Mouse (Mus musculus): ENCODE results near the gene Gm10310. TPM values are rescaled to one million over a fixed set of nuclear protein-coding genes. Genes with fewer than 3 reads are reported as not detected.
"Not testable (repeated sequence)": the region's sequence is repeated elsewhere in the genome, so short reads cannot be mapped to it uniquely, and the experiment has no call there.

The Gm10310 gene
- polyA plus RNA-seq (2012; rRNA removed): not detected in 2 replicates

- not testable (repeated sequence) for H3K27ac ChIP-seq (ENCODE audit: insufficient read depth, low read depth, low read length); H3K27me3 ChIP-seq (replicated peaks; ENCODE audit: control insufficient read depth, insufficient read depth, low read length); H3K4me3 ChIP-seq (ENCODE audit: insufficient read depth, low read depth, low read length); H3K4me1 ChIP-seq (ENCODE audit: control insufficient read depth, insufficient read depth, low read length); DNase-seq; H3K36me3 ChIP-seq (ENCODE audit: control insufficient read depth, insufficient read depth, low read length)
- no CpG with 5 or more reads among the region's 1 CpGs for WGBS
Measured at GRCm38 (mm10) chr10:129984962-129985361, at the start of gene Gm10310. Gene Gm10310 (minus strand): TSS chr10:129985062.

- no peak within 1 kb of the TSS for H3K27ac ChIP-seq (ENCODE audit: insufficient read depth, low read depth, low read length)
Measured at GRCm38 (mm10) chr10:130030048-130030447, 45.2 kb upstream of the Gm10310 start, which contains the start of gene Olfr821. Gene Olfr821 (plus strand): TSS chr10:130030348.

GRCm38 (mm10) chr10:130012321-130012720, 27.5 kb upstream of the Gm10310 start, which contains the start of gene Olfr820:
Gene Olfr820 (plus strand): TSS chr10:130012621.
- H3K4me1 ChIP-seq (ENCODE audit: control insufficient read depth, insufficient read depth, low read length): no peaks in the 10 kb centered on the region
- H3K4me3 ChIP-seq (ENCODE audit: insufficient read depth, low read depth, low read length): no peak within 1 kb of the TSS
- H3K27ac ChIP-seq (ENCODE audit: insufficient read depth, low read depth, low read length): no peak within 1 kb of the TSS
- H3K36me3 ChIP-seq (ENCODE audit: control insufficient read depth, insufficient read depth, low read length): no peaks in the 10 kb centered on the region
- no peak for TF ChIP-seq POLR2A (IDR thresholded peaks at IDR 0.05; ENCODE audit: low read depth, low read length)
- no peak for TF ChIP-seq CTCF (conservative IDR thresholded peaks at IDR 0.05; ENCODE audit: insufficient read depth, insufficient read length, low read depth, low read length)
- no peak for DNase-seq
- no peaks in the 10 kb centered on the region for H3K27me3 ChIP-seq (replicated peaks; ENCODE audit: control insufficient read depth, insufficient read depth, low read length)

More at GRCm38 (mm10) chr10:130030048-130030447, 45.2 kb upstream of the Gm10310 start, which contains the start of gene Olfr821:
- no peaks in the 10 kb centered on the region for H3K36me3 ChIP-seq (ENCODE audit: control insufficient read depth, insufficient read depth, low read length)
- no peak within 1 kb of the TSS for H3K4me3 ChIP-seq (ENCODE audit: insufficient read depth, low read depth, low read length)
- TF ChIP-seq CTCF (conservative IDR thresholded peaks at IDR 0.05; ENCODE audit: insufficient read depth, insufficient read length, low read depth, low read length) (no peak), POLR2A (IDR thresholded peaks at IDR 0.05; ENCODE audit: low read depth, low read length) (no peak)
- no peak for DNase-seq
- H3K27me3 ChIP-seq (replicated peaks; ENCODE audit: control insufficient read depth, insufficient read depth, low read length): no peaks in the 10 kb centered on the region
- no peaks in the 10 kb centered on the region for H3K4me1 ChIP-seq (ENCODE audit: control insufficient read depth, insufficient read depth, low read length)

GRCm38 (mm10) chr10:130005366-130005765, 20.5 kb upstream of the Gm10310 start:
- H3K36me3 ChIP-seq (ENCODE audit: control insufficient read depth, insufficient read depth, low read length); H3K4me1 ChIP-seq (ENCODE audit: control insufficient read depth, insufficient read depth, low read length); H3K4me3 ChIP-seq (ENCODE audit: insufficient read depth, low read depth, low read length); H3K27ac ChIP-seq (ENCODE audit: insufficient read depth, low read depth, low read length); DNase-seq; H3K27me3 ChIP-seq (replicated peaks; ENCODE audit: control insufficient read depth, insufficient read depth, low read length): not testable (repeated sequence)
- 89% methylated on average over 4 of the region's 4 CpGs for WGBS

GRCm38 (mm10) chr10:130004104-130004503, 19.2 kb upstream of the Gm10310 start:
- not testable (repeated sequence) for H3K36me3 ChIP-seq (ENCODE audit: control insufficient read depth, insufficient read depth, low read length); H3K4me3 ChIP-seq (ENCODE audit: insufficient read depth, low read depth, low read length); H3K27me3 ChIP-seq (replicated peaks; ENCODE audit: control insufficient read depth, insufficient read depth, low read length); H3K4me1 ChIP-seq (ENCODE audit: control insufficient read depth, insufficient read depth, low read length); DNase-seq; H3K27ac ChIP-seq (ENCODE audit: insufficient read depth, low read depth, low read length)
- WGBS: 86% methylated on average over 4 of the region's 4 CpGs

- WGBS: no CpG with 5 or more reads among the region's 3 CpGs
- not testable (repeated sequence) for DNase-seq; H3K27me3 ChIP-seq (replicated peaks; ENCODE audit: control insufficient read depth, insufficient read depth, low read length); H3K27ac ChIP-seq (ENCODE audit: insufficient read depth, low read depth, low read length); H3K36me3 ChIP-seq (ENCODE audit: control insufficient read depth, insufficient read depth, low read length); H3K4me1 ChIP-seq (ENCODE audit: control insufficient read depth, insufficient read depth, low read length); H3K4me3 ChIP-seq (ENCODE audit: insufficient read depth, low read depth, low read length)
Measured at GRCm38 (mm10) chr10:129981867-129982266, 3.0 kb downstream of the Gm10310 start.

GRCm38 (mm10) chr10:129976040-129976439, 8.8 kb downstream of the Gm10310 start, which contains the start of gene Olfr247:
Gene Olfr247 (minus strand): TSS chr10:129976140.
- H3K27me3 ChIP-seq (replicated peaks; ENCODE audit: control insufficient read depth, insufficient read depth, low read length); H3K36me3 ChIP-seq (ENCODE audit: control insufficient read depth, insufficient read depth, low read length); H3K4me3 ChIP-seq (ENCODE audit: insufficient read depth, low read depth, low read length); H3K4me1 ChIP-seq (ENCODE audit: control insufficient read depth, insufficient read depth, low read length); H3K27ac ChIP-seq (ENCODE audit: insufficient read depth, low read depth, low read length); DNase-seq: not testable (repeated sequence)
- WGBS: no CpG with 5 or more reads among the region's 2 CpGs

GRCm38 (mm10) chr10:129972994-129973393, 11.9 kb downstream of the Gm10310 start:
- H3K4me3 ChIP-seq (ENCODE audit: insufficient read depth, low read depth, low read length); H3K36me3 ChIP-seq (ENCODE audit: control insufficient read depth, insufficient read depth, low read length); H3K4me1 ChIP-seq (ENCODE audit: control insufficient read depth, insufficient read depth, low read length); H3K27ac ChIP-seq (ENCODE audit: insufficient read depth, low read depth, low read length); DNase-seq; H3K27me3 ChIP-seq (replicated peaks; ENCODE audit: control insufficient read depth, insufficient read depth, low read length): not testable (repeated sequence)
- no CpG with 5 or more reads among the region's 3 CpGs for WGBS

- H3K36me3 ChIP-seq (ENCODE audit: control insufficient read depth, insufficient read depth, low read length); H3K4me3 ChIP-seq (ENCODE audit: insufficient read depth, low read depth, low read length); H3K27ac ChIP-seq (ENCODE audit: insufficient read depth, low read depth, low read length); DNase-seq; H3K4me1 ChIP-seq (ENCODE audit: control insufficient read depth, insufficient read depth, low read length); H3K27me3 ChIP-seq (replicated peaks; ENCODE audit: control insufficient read depth, insufficient read depth, low read length): not testable (repeated sequence)
- 66% methylated on average over 2 of the region's 2 CpGs for WGBS
Measured at GRCm38 (mm10) chr10:129967166-129967565, 17.7 kb downstream of the Gm10310 start, which contains the start of gene Olfr819. Gene Olfr819 (minus strand): TSS chr10:129967266.

GRCm38 (mm10) chr10:129966232-129966631, 18.6 kb downstream of the Gm10310 start:
- not testable (repeated sequence) for DNase-seq; H3K36me3 ChIP-seq (ENCODE audit: control insufficient read depth, insufficient read depth, low read length); H3K4me1 ChIP-seq (ENCODE audit: control insufficient read depth, insufficient read depth, low read length); H3K27ac ChIP-seq (ENCODE audit: insufficient read depth, low read depth, low read length); H3K4me3 ChIP-seq (ENCODE audit: insufficient read depth, low read depth, low read length); H3K27me3 ChIP-seq (replicated peaks; ENCODE audit: control insufficient read depth, insufficient read depth, low read length)
- 86% methylated on average over 2 of the region's 3 CpGs for WGBS
